Mouse (Mus musculus) cerebellum, adult 9-11 months (tissue): ENCODE measurements around the gene Stum.
A peak's percentile ranks its signal among the peaks of the same experiment; 100 is the strongest.

Experiments used
- DNase-seq: peaks from one replicate; pipeline ENCODE4 v3.0.0; 2022

The Stum gene

GRCm38 (mm10) chr1:180492777-180493176 is 9.5 kb upstream of the Stum start:
- no peak for DNase-seq

GRCm38 (mm10) chr1:180485346-180485745 is 2.0 kb upstream of the Stum start:
- DNase-seq: no peak

- DNase-seq: no peak
These were observed 385 bp downstream of the Stum start for GRCm38 (mm10) chr1:180482840-180483398.

GRCm38 (mm10) chr1:180481956-180482355 is 1.3 kb downstream of the Stum start:
- no peak for DNase-seq

GRCm38 (mm10) chr1:180481331-180481730 is 2.0 kb downstream of the Stum start:
- DNase-seq: no peak

- no peak for DNase-seq
These were observed 3.0 kb downstream of the Stum start for GRCm38 (mm10) chr1:180480325-180480724.

- no peak for DNase-seq
These were observed 9.7 kb downstream of the Stum start for GRCm38 (mm10) chr1:180473566-180473965.

GRCm38 (mm10) chr1:180468004-180468403 is 15.3 kb downstream of the Stum start:
- no peak for DNase-seq

GRCm38 (mm10) chr1:180465620-180466019 is 17.7 kb downstream of the Stum start:
- DNase-seq: no peak

- no peak for DNase-seq
These were observed 18.9 kb downstream of the Stum start for GRCm38 (mm10) chr1:180464357-180464756.

- no peak for DNase-seq
These were observed 20.3 kb downstream of the Stum start for GRCm38 (mm10) chr1:180462983-180463475.

- DNase-seq: peak; percentile 16
These were observed 20.9 kb downstream of the Stum start for GRCm38 (mm10) chr1:180462396-180462795.

- no peak for DNase-seq
These were observed 22.6 kb downstream of the Stum start for GRCm38 (mm10) chr1:180460721-180461120.

GRCm38 (mm10) chr1:180458680-180459079 is 24.6 kb downstream of the Stum start:
- DNase-seq: peak; percentile 41

GRCm38 (mm10) chr1:180458274-180458673 is 25.0 kb downstream of the Stum start:
- DNase-seq: peak; percentile 42

GRCm38 (mm10) chr1:180449641-180450040 is 33.7 kb downstream of the Stum start:
- DNase-seq: no peak

GRCm38 (mm10) chr1:180444411-180444810 is 38.9 kb downstream of the Stum start:
- DNase-seq: no peak

GRCm38 (mm10) chr1:180439496-180439895 is 43.8 kb downstream of the Stum start:
- no peak for DNase-seq

- no peak for DNase-seq
These were observed 48.4 kb downstream of the Stum start for GRCm38 (mm10) chr1:180434925-180435324.

GRCm38 (mm10) chr1:180433796-180434566 is 49.3 kb downstream of the Stum start:
- peak; percentile 74 for DNase-seq

GRCm38 (mm10) chr1:180433098-180433538 is 50.2 kb downstream of the Stum start:
- DNase-seq: no peak

- no peak for DNase-seq
These were observed 51.5 kb downstream of the Stum start for GRCm38 (mm10) chr1:180431833-180432232.

GRCm38 (mm10) chr1:180429819-180430218 is 53.5 kb downstream of the Stum start:
- DNase-seq: no peak

- DNase-seq: no peak
These were observed 54.4 kb downstream of the Stum start for GRCm38 (mm10) chr1:180428871-180429270.
